Mouse (Mus musculus): Measurements from ENCODE around the gene Olfr487. TPM values are rescaled to one million over a fixed set of nuclear protein-coding genes. Genes with fewer than 3 reads are reported as not detected.

Olfr487 gene
- polyA plus RNA-seq (2012; rRNA removed) = not detected in 2 replicates

GRCm38 (mm10) chr7:108214536-108214935, at the start of gene Olfr487:
Gene Olfr487 (minus strand): TSS chr7:108214636.

GRCm38 (mm10) chr7:108258247-108258646, 43.8 kb upstream of the Olfr487 start, which contains the start of gene Olfr488:
Gene Olfr488 (minus strand): TSS chr7:108258347.

GRCm38 (mm10) chr7:108172642-108173041, 41.8 kb downstream of the Olfr487 start, which contains the start of gene Olfr486:
Gene Olfr486 (minus strand): TSS chr7:108172742.

GRCm38 (mm10) chr7:108159771-108160170, 54.7 kb downstream of the Olfr487 start, which contains the start of gene Olfr485:
Gene Olfr485 (minus strand): TSS chr7:108159871.

Other genes starting within 250 kb of the Olfr487 start
- gene Olfr476, start 249.8 kb downstream of the Olfr487 start, polyA plus RNA-seq (2012; rRNA removed) = not detected in 2 replicates
- not detected in 2 replicates for gene Olfr477, start 227.9 kb downstream of the Olfr487 start, polyA plus RNA-seq (2012; rRNA removed)
- gene Olfr478, start 180.6 kb downstream of the Olfr487 start, polyA plus RNA-seq (2012; rRNA removed) = not detected in 2 replicates
- not detected in 2 replicates for gene Olfr479, start 163.9 kb downstream of the Olfr487 start, polyA plus RNA-seq (2012; rRNA removed)
- not detected in 2 replicates for gene Olfr480, start 147.3 kb downstream of the Olfr487 start, polyA plus RNA-seq (2012; rRNA removed)
- not detected in 2 replicates for gene Olfr481, start 134.8 kb downstream of the Olfr487 start, polyA plus RNA-seq (2012; rRNA removed)
- not detected in 2 replicates for gene Olfr482, start 117.0 kb downstream of the Olfr487 start, polyA plus RNA-seq (2012; rRNA removed)
- not detected in 2 replicates for gene Olfr483, start 113.8 kb downstream of the Olfr487 start, polyA plus RNA-seq (2012; rRNA removed)
- gene Olfr484, start 87.2 kb downstream of the Olfr487 start, polyA plus RNA-seq (2012; rRNA removed) = not detected in 2 replicates
- gene Olfr485, start 54.8 kb downstream of the Olfr487 start, polyA plus RNA-seq (2012; rRNA removed) = not detected in 2 replicates
- gene Olfr486, start 41.9 kb downstream of the Olfr487 start, polyA plus RNA-seq (2012; rRNA removed) = not detected in 2 replicates
- gene Olfr488, start 43.7 kb upstream of the Olfr487 start, polyA plus RNA-seq (2012; rRNA removed) = not detected in 2 replicates
- gene Olfr490, start 74.3 kb upstream of the Olfr487 start, polyA plus RNA-seq (2012; rRNA removed) = not detected in 2 replicates
- not detected in 2 replicates for gene Olfr491, start 98.8 kb upstream of the Olfr487 start, polyA plus RNA-seq (2012; rRNA removed)
- gene Olfr492, start 109.0 kb upstream of the Olfr487 start, polyA plus RNA-seq (2012; rRNA removed) = not detected in 2 replicates
- gene Olfr493, start 132.3 kb upstream of the Olfr487 start, polyA plus RNA-seq (2012; rRNA removed) = not detected in 2 replicates
- gene Olfr494, start 150.7 kb upstream of the Olfr487 start, polyA plus RNA-seq (2012; rRNA removed) = not detected in 2 replicates
- gene Olfr495, start 178.5 kb upstream of the Olfr487 start, polyA plus RNA-seq (2012; rRNA removed) = not detected in 2 replicates
- gene Olfr497, start 205.8 kb upstream of the Olfr487 start, polyA plus RNA-seq (2012; rRNA removed) = not detected in 2 replicates

Measured in central nervous system, embryonic 11.5 days (tissue).